Mouse (Mus musculus): Measurements from ENCODE around the gene Scrg1. TPM values are rescaled to one million over a fixed set of nuclear protein-coding genes. Genes with fewer than 3 reads are reported as not detected.
A peak's percentile ranks its signal among the peaks of the same experiment; 100 is the strongest.

The Scrg1 gene
- polyA plus RNA-seq, 1 experiment from 2014 or later = 0.72 TPM

- Histone ChIP-seq H3K27me3 (ENCODE audit: control insufficient read depth, insufficient read depth, low read length) (no peaks in the 10 kb centered on the region), H3K27ac (ENCODE audit: low read depth, low read length) (no peak overlapping the region), H3K36me3 (ENCODE audit: control insufficient read depth, insufficient read depth, low read length) (no peaks in the 10 kb centered on the region), H3K9ac (ENCODE audit: low read depth, low read length) (no peak overlapping the region), H3K4me3 (ENCODE audit: low read depth, low read length) (no peak overlapping the region), H3K9me3 (replicated peaks; ENCODE audit: control insufficient read depth, low read length) (no peaks in the 10 kb centered on the region), H3K4me1 (ENCODE audit: control insufficient read depth, insufficient read depth, low read length) (no peaks in the 10 kb centered on the region), H3K4me2 (no peak overlapping the region)
- WGBS (ENCODE audit: insufficient replicate concordance) = 48% methylated on average over 1 of the region's 1 CpGs
- ATAC-seq (replicated peaks; ENCODE audit: insufficient number of reproducible peaks, low FRiP score, low TSS enrichment) = no peak
Observed at GRCm38 (mm10) chr8:57462839-57463238, 7.1 kb downstream of the Scrg1 start.

- no peak for ATAC-seq (replicated peaks; ENCODE audit: insufficient number of reproducible peaks, low FRiP score, low TSS enrichment)
- H3K9ac ChIP-seq (ENCODE audit: low read depth, low read length) = no peak overlapping the region
- no peak overlapping the region for H3K27ac ChIP-seq (ENCODE audit: low read depth, low read length)
- no peak overlapping the region for H3K4me2 ChIP-seq
- H3K27me3 ChIP-seq (ENCODE audit: control insufficient read depth, insufficient read depth, low read length) = no peaks in the 10 kb centered on the region
- no peak overlapping the region for H3K4me3 ChIP-seq (ENCODE audit: low read depth, low read length)
- 89% methylated on average over 3 of the region's 3 CpGs for WGBS (ENCODE audit: insufficient replicate concordance)
- peaks cover 1% of the 10 kb centered on the region for H3K4me1 ChIP-seq (ENCODE audit: control insufficient read depth, insufficient read depth, low read length)
- no peaks in the 10 kb centered on the region for H3K9me3 ChIP-seq (replicated peaks; ENCODE audit: control insufficient read depth, low read length)
- H3K36me3 ChIP-seq (ENCODE audit: control insufficient read depth, insufficient read depth, low read length) = no peaks in the 10 kb centered on the region
Observed at GRCm38 (mm10) chr8:57463757-57464156, 8.0 kb downstream of the Scrg1 start.

- no peaks in the 10 kb centered on the region for H3K36me3 ChIP-seq (ENCODE audit: control insufficient read depth, insufficient read depth, low read length)
- H3K4me2 ChIP-seq = peak overlapping the region; percentile 11; the same call in 1 of the 2 replicates
- 19% methylated on average over 5 of the region's 5 CpGs for WGBS (ENCODE audit: insufficient replicate concordance)
Observed at GRCm38 (mm10) chr8:57468624-57469023, 12.9 kb downstream of the Scrg1 start.

GRCm38 (mm10) chr8:57470863-57471262 is 15.1 kb downstream of the Scrg1 start:
- 88% methylated on average over 5 of the region's 5 CpGs for WGBS (ENCODE audit: insufficient replicate concordance)
- no peaks in the 10 kb centered on the region for H3K9me3 ChIP-seq (replicated peaks; ENCODE audit: control insufficient read depth, low read length)
- H3K4me2 ChIP-seq = no peak overlapping the region
- no peaks in the 10 kb centered on the region for H3K27me3 ChIP-seq (ENCODE audit: control insufficient read depth, insufficient read depth, low read length)
- H3K36me3 ChIP-seq (ENCODE audit: control insufficient read depth, insufficient read depth, low read length) = no peaks in the 10 kb centered on the region
- no peak for ATAC-seq (replicated peaks; ENCODE audit: insufficient number of reproducible peaks, low FRiP score, low TSS enrichment)
- H3K4me3 ChIP-seq (ENCODE audit: low read depth, low read length) = no peak overlapping the region
- H3K27ac ChIP-seq (ENCODE audit: low read depth, low read length) = no peak overlapping the region
- no peak overlapping the region for H3K9ac ChIP-seq (ENCODE audit: low read depth, low read length)
- H3K4me1 ChIP-seq (ENCODE audit: control insufficient read depth, insufficient read depth, low read length) = peaks cover 5% of the 10 kb centered on the region

More at GRCm38 (mm10) chr8:57468624-57469023, 12.9 kb downstream of the Scrg1 start:
- ATAC-seq (replicated peaks; ENCODE audit: insufficient number of reproducible peaks, low FRiP score, low TSS enrichment) = peak; percentile 79
- Histone ChIP-seq H3K27ac (ENCODE audit: low read depth, low read length) (0 out of 2 replicates have a peak overlapping the region, but pooled peaks have one; percentile 29), H3K4me1 (ENCODE audit: control insufficient read depth, insufficient read depth, low read length) (peaks cover 5% of the 10 kb centered on the region), H3K27me3 (ENCODE audit: control insufficient read depth, insufficient read depth, low read length) (no peaks in the 10 kb centered on the region), H3K9ac (ENCODE audit: low read depth, low read length) (no peak overlapping the region), H3K9me3 (replicated peaks; ENCODE audit: control insufficient read depth, low read length) (no peaks in the 10 kb centered on the region), H3K4me3 (ENCODE audit: low read depth, low read length) (no peak overlapping the region)

GRCm38 (mm10) chr8:57473751-57474150 is 18.0 kb downstream of the Scrg1 start:
- Histone ChIP-seq H3K27me3 (ENCODE audit: control insufficient read depth, insufficient read depth, low read length) (no peaks in the 10 kb centered on the region), H3K4me3 (ENCODE audit: low read depth, low read length) (no peak overlapping the region), H3K9ac (ENCODE audit: low read depth, low read length) (no peak overlapping the region), H3K36me3 (ENCODE audit: control insufficient read depth, insufficient read depth, low read length) (no peaks in the 10 kb centered on the region), H3K27ac (ENCODE audit: low read depth, low read length) (no peak overlapping the region), H3K9me3 (replicated peaks; ENCODE audit: control insufficient read depth, low read length) (no peaks in the 10 kb centered on the region), H3K4me1 (ENCODE audit: control insufficient read depth, insufficient read depth, low read length) (peaks cover 3% of the 10 kb centered on the region), H3K4me2 (no peak overlapping the region)
- ATAC-seq (replicated peaks; ENCODE audit: insufficient number of reproducible peaks, low FRiP score, low TSS enrichment) = no peak
- 77% methylated on average over 6 of the region's 6 CpGs for WGBS (ENCODE audit: insufficient replicate concordance)

GRCm38 (mm10) chr8:57478406-57478805 is 22.7 kb downstream of the Scrg1 start:
- Histone ChIP-seq H3K9ac (ENCODE audit: low read depth, low read length) (no peak overlapping the region), H3K4me3 (ENCODE audit: low read depth, low read length) (no peak overlapping the region), H3K36me3 (ENCODE audit: control insufficient read depth, insufficient read depth, low read length) (peaks cover 6% of the 10 kb centered on the region), H3K4me1 (ENCODE audit: control insufficient read depth, insufficient read depth, low read length) (no peaks in the 10 kb centered on the region), H3K27me3 (ENCODE audit: control insufficient read depth, insufficient read depth, low read length) (no peaks in the 10 kb centered on the region), H3K4me2 (no peak overlapping the region), H3K9me3 (replicated peaks; ENCODE audit: control insufficient read depth, low read length) (no peaks in the 10 kb centered on the region), H3K27ac (ENCODE audit: low read depth, low read length) (no peak overlapping the region)
- ATAC-seq (replicated peaks; ENCODE audit: insufficient number of reproducible peaks, low FRiP score, low TSS enrichment) = no peak
- 62% methylated on average over 3 of the region's 3 CpGs for WGBS (ENCODE audit: insufficient replicate concordance)

GRCm38 (mm10) chr8:57479700-57480099 is 24.0 kb downstream of the Scrg1 start:
- Histone ChIP-seq H3K4me1 (ENCODE audit: control insufficient read depth, insufficient read depth, low read length) (no peaks in the 10 kb centered on the region), H3K9me3 (replicated peaks; ENCODE audit: control insufficient read depth, low read length) (no peaks in the 10 kb centered on the region), H3K9ac (ENCODE audit: low read depth, low read length) (no peak overlapping the region), H3K27ac (ENCODE audit: low read depth, low read length) (no peak overlapping the region), H3K27me3 (ENCODE audit: control insufficient read depth, insufficient read depth, low read length) (no peaks in the 10 kb centered on the region), H3K36me3 (ENCODE audit: control insufficient read depth, insufficient read depth, low read length) (peaks cover 6% of the 10 kb centered on the region), H3K4me2 (no peak overlapping the region), H3K4me3 (ENCODE audit: low read depth, low read length) (no peak overlapping the region)
- no peak for ATAC-seq (replicated peaks; ENCODE audit: insufficient number of reproducible peaks, low FRiP score, low TSS enrichment)
- WGBS (ENCODE audit: insufficient replicate concordance) = 86% methylated on average over 8 of the region's 8 CpGs

GRCm38 (mm10) chr8:57480606-57481005 is 24.9 kb downstream of the Scrg1 start:
- 84% methylated on average over 4 of the region's 4 CpGs for WGBS (ENCODE audit: insufficient replicate concordance)
- Histone ChIP-seq H3K4me3 (ENCODE audit: low read depth, low read length) (no peak overlapping the region), H3K9me3 (replicated peaks; ENCODE audit: control insufficient read depth, low read length) (no peaks in the 10 kb centered on the region), H3K4me1 (ENCODE audit: control insufficient read depth, insufficient read depth, low read length) (0 out of 2 replicates have a peak, but pooled peaks cover 4% of the 10 kb centered on the region), H3K4me2 (no peak overlapping the region), H3K36me3 (ENCODE audit: control insufficient read depth, insufficient read depth, low read length) (peaks cover 6% of the 10 kb centered on the region), H3K27ac (ENCODE audit: low read depth, low read length) (no peak overlapping the region), H3K27me3 (ENCODE audit: control insufficient read depth, insufficient read depth, low read length) (no peaks in the 10 kb centered on the region), H3K9ac (ENCODE audit: low read depth, low read length) (no peak overlapping the region)
- ATAC-seq (replicated peaks; ENCODE audit: insufficient number of reproducible peaks, low FRiP score, low TSS enrichment) = no peak

Data from heart, embryonic 11.5 days (tissue).